Mouse (Mus musculus) CD8-positive naive resting alpha-beta T cell, adult 2 months (primary cell): Measurements from ENCODE around the gene Tbc1d16.

Source experiments
- DNase-seq, 2 experiments: peaks; one replicate each; pipeline ENCODE4 v3.0.0; 2022; ENCODE audit warnings: low read depth in 2 of 2, low spot score in 2 of 2

Tbc1d16 gene

GRCm38 (mm10) chr11:119180824-119181582 lies 47.3 kb downstream of the Tbc1d16 start:
- DNase-seq, result no peak

- no peak for DNase-seq
These were observed 50.0 kb downstream of the Tbc1d16 start for GRCm38 (mm10) chr11:119178317-119178716.

GRCm38 (mm10) chr11:119176389-119177179 lies 51.7 kb downstream of the Tbc1d16 start:
- DNase-seq, result no peak

- no peak for DNase-seq
These were observed 56.7 kb downstream of the Tbc1d16 start for GRCm38 (mm10) chr11:119171588-119171987.

GRCm38 (mm10) chr11:119168851-119169250 lies 59.4 kb downstream of the Tbc1d16 start:
- DNase-seq, result no peak

- DNase-seq, result peak; percentile 83 to 85
These were observed 62.3 kb downstream of the Tbc1d16 start for GRCm38 (mm10) chr11:119165995-119166394.

- DNase-seq, result no peak
These were observed 63.9 kb downstream of the Tbc1d16 start for GRCm38 (mm10) chr11:119164375-119164774.

- DNase-seq, result no peak
These were observed 64.6 kb downstream of the Tbc1d16 start for GRCm38 (mm10) chr11:119163734-119163992.

- DNase-seq, result peak; percentile 29 to 52
These were observed 65.2 kb downstream of the Tbc1d16 start for GRCm38 (mm10) chr11:119162959-119163733.

- DNase-seq, result no peak
These were observed 66.6 kb downstream of the Tbc1d16 start for GRCm38 (mm10) chr11:119161665-119162064.

- DNase-seq, result no peak
These were observed 68.2 kb downstream of the Tbc1d16 start for GRCm38 (mm10) chr11:119160050-119160449.

- DNase-seq, result no peak
These were observed 68.8 kb downstream of the Tbc1d16 start for GRCm38 (mm10) chr11:119159496-119159895.

GRCm38 (mm10) chr11:119157377-119158189 lies 70.7 kb downstream of the Tbc1d16 start:
- no peak for DNase-seq

- no peak for DNase-seq
These were observed 71.6 kb downstream of the Tbc1d16 start for GRCm38 (mm10) chr11:119156481-119157254.

GRCm38 (mm10) chr11:119155638-119156480 lies 72.4 kb downstream of the Tbc1d16 start:
- no peak for DNase-seq

- no peak for DNase-seq
These were observed 75.9 kb downstream of the Tbc1d16 start for GRCm38 (mm10) chr11:119152321-119152831.

GRCm38 (mm10) chr11:119151073-119151607 lies 77.2 kb downstream of the Tbc1d16 start:
- no peak for DNase-seq

- DNase-seq, result no peak
These were observed 77.9 kb downstream of the Tbc1d16 start for GRCm38 (mm10) chr11:119150442-119150841.

GRCm38 (mm10) chr11:119148829-119149228 lies 79.5 kb downstream of the Tbc1d16 start:
- DNase-seq, result no peak
